Mouse (Mus musculus) large intestine, adult 2 months (tissue): ENCODE data around the gene Cyb561a3. TPM values are rescaled to one million over a fixed set of nuclear protein-coding genes. Genes with fewer than 3 reads are reported as not detected.
"Not testable (repeated sequence)": the region's sequence is repeated elsewhere in the genome, so short reads cannot be mapped to it uniquely, and the experiment has no call there.

Experiments
- DNase-seq: peaks from one replicate; pipeline ENCODE4 v3.0.0-alpha.2; 2012; ENCODE audit warnings: low read depth, low spot score
- WGBS: fragments of 180-500 bp; shearing (Covaris S2); methylation state at CpG from one replicate; pipeline ENCODE4 v1.1.7; 2018; 5-methylcytosine and 5-hydroxymethylcytosine counted together
- polyA plus RNA-seq: library from polyadenylated mRNA; depleted of rRNA; stranded (reverse); fragments of >200 nt; gene quantifications from 2 replicates; pipeline ENCODE4 v1.2.3, GENCODE M21; 2012; rRNA removed

Cyb561a3 gene
- polyA plus RNA-seq, result 40.4 and 43.2 TPM in 2 replicates

DNA sequence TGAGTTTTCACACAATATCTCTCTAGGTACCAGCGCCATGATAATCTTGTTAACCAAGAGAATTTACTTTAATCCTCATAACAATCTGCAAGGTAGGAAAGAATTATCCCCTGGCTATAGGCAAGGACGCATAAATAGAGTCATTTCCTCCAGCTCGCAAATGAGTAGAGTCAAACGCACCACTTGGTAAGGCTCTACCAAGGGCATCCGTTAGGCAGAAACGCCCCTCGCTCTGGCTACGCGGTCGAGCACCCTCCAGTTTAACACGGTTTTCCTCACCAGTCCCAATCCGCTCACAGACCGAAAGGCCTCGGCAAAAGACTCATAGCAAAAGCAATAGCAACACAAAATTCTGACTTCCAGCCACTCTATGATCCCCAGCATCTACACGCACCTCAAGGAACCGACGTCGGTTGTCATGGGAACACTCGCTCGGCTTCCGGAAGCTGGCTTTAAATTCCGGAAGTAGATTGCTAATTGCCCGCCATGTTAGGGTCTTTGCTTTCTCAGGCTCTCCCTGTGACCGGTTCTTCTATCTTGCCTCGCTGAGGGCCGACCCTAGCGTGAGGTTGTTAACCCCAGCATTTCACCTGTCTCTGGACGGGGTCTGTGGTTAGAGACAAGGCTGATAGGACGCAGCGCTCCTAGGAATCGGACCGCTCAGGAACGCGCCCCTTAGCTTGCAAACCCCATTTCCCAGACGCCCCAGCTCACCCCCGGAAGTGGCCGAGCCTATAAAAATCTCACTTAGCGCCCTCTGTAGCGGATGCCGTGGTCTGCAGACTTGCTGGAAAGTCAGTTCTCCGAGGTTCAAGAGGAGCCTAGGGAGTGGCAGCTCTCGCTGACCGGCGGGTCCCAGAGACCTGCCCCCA is at the start of gene Cyb561a3, which contains the start of gene Tmem138:
Cyb561a3 (plus strand) TSS at position 483 of the 872 bp plus-strand sequence.
Tmem138 (minus strand) TSS at position 673 of the 872 bp plus-strand sequence.
- peak; percentile 91 for DNase-seq
- under 1% methylated on average over 44 of the region's 44 CpGs for WGBS

DNA sequence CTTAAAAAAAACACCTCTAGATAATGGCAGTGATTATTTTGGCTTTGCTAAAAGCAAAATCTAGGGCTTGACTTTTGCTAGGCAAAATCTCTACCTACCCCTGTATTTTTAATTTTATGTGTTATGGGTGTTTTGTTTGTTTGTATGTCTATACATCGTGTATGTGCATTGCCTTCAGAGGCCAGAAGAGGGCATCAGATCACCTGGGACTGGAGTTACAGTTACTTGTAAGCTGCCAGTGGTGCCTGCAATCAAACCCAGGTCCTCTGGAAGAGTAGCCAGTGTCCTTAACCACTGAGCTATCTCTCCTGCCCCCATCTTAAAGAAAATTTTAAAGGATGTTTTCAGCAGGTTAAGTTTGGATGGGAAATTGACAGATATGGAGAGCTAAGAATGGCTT is 46.9 kb upstream of the Cyb561a3 start:
- no peak for DNase-seq
- WGBS, result 89% methylated on average over 1 of the region's 1 CpGs

DNA sequence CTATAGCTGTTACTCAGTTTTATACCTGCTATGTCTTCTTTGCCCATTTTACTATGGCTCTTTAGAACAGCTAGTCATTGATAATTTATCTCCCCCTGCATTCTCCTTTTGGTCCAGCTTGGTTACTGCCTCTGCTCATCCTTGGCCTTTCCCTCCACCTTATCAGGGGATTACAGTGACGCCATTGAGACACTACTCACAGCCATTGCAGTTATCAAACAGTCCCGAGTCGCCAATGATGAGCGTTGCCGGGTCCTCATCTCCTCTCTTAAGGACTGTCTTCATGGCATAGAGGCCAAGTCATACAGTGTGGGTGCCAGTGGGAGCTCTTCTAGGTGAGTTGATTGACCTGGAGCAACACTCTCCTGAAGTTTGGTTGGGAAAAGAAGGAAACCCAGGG is 37.5 kb upstream of the Cyb561a3 start:
- no peak for DNase-seq
- 96% methylated on average over 5 of the region's 5 CpGs for WGBS

DNA sequence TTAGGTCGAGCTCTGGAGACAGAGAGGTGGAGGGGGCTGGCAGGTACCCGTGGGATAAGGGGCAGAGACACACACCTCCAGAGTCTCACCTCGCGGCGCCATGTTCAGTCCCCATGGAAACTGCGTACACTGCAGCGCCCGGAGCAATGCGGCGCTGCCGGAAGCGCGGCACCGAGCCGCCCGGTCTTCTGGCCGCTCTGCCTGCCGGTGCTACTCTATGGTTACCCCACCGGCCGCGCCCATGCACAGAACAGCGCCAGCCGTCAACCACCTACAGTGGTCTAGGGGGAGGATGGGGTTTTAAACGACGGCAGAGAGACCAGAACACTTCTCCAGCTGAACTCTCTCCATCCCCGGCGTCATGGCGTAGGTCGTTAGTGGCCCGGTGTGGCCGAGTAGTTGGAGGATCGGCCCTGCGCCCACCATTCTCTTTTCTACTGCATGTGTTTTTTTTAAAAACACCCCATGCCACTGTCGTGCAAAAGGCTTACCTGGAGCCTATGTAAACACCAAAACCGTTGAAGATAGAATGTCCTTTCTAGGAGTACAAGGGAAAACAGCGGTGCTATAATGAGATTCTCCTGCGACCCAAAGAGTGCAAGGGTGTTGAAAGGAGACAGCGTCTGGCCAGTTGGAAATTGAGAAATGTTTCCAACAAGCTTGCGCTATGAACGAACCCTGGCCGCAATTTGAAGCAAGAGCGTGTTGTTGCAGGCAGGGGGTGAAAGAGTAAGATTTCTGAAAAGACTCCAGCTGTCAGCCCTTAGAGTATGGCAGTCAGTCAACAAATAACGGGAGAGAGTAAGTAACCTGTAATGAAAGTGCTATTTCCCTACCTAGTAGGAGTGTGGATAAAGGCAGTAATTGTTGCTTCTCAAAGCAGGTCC is 21.1 kb upstream of the Cyb561a3 start, which contains the start of gene Tmem216:
Tmem216 (minus strand) TSS at position 615 of the 887 bp plus-strand sequence.
- DNase-seq, result no peak
- WGBS, result under 1% methylated on average over 43 of the region's 43 CpGs

DNA sequence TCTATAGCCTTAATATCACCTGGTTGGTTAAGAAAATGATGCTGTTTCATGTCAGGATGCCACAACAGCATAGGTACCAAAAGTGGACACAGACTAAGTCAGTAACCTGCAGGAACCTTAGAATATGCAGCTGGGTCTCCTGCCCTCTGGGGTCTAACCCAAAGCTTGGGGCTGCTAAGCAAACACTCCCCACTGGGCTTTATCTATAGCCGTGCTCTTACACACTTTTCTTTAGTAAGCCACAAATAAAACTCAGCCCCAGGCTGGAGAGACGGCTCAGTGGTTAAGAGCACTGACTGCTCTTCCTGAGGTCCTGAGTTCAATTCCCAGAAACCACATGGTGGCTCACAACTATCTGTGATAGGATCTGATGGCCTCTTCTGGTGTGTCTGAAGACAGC is 20.0 kb upstream of the Cyb561a3 start:
- no peak for DNase-seq
- WGBS, result 80% methylated on average over 2 of the region's 2 CpGs

DNA sequence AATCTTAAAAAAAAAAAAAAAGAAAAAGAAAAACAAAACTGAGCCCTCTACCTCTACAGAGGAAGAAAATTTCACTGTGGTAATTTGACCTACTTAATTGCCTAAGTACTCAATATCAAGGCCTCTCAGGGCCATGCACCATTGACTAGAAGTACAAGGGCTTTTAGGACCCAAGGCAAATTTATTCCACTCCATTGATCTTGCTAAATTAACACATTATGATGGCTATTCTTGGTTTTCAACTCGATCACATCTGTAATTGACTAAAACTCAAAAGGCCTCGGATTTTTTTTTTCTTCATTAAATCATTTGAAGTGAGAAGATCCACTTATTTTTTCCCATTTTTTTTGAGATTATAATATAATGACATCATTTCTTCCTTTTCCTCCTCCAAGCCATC is 19.5 kb upstream of the Cyb561a3 start:
- 87% methylated on average over 2 of the region's 2 CpGs for WGBS
- no peak for DNase-seq

DNA sequence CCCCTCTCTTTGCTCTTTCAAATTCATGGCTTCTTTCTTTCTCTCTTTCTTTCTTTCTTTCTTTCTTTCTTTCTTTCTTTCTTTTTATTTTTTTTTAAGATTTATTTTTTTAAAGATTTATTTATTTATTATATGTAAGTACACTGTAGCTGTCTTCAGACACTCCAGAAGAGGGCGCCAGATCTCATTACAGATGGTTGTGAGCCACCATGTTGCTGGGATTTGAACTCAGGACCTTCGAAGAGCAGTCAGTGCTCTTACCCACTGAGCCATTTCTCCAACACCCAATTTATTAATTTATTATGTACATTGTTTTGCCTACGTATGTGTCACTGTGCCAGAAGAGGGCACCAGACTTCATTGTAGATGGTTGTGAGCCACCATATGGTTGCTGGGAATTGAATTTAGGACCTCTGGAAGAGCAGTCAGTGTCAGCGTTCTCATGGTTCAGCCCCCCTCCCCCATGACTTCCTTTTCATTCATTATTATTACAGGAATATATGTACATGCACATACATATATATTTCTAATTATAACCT is 19.1 kb upstream of the Cyb561a3 start:
- DNase-seq, result not testable (repeated sequence)
- WGBS, result 68% methylated on average over 4 of the region's 4 CpGs

DNA sequence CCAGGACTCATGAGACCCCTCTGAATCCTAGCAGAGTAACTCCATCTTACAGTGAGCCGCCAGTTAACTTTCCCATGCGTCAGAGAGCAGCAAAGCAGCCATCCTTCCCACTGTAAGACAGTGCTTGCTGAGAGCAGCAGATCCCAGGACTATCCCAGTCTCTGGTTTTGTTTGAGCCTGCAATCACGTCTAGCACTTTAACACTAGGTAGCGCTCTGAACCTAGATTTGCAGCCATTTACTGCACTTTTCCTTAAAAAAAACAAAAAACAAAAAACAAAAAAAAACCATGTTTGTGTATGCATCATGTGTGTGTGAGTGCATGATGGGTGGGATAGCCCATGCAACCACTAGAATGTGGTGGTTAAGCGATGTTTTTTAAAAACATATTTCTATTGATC is 16.9 kb upstream of the Cyb561a3 start:
- WGBS, result 49% methylated on average over 5 of the region's 5 CpGs
- no peak for DNase-seq

DNA sequence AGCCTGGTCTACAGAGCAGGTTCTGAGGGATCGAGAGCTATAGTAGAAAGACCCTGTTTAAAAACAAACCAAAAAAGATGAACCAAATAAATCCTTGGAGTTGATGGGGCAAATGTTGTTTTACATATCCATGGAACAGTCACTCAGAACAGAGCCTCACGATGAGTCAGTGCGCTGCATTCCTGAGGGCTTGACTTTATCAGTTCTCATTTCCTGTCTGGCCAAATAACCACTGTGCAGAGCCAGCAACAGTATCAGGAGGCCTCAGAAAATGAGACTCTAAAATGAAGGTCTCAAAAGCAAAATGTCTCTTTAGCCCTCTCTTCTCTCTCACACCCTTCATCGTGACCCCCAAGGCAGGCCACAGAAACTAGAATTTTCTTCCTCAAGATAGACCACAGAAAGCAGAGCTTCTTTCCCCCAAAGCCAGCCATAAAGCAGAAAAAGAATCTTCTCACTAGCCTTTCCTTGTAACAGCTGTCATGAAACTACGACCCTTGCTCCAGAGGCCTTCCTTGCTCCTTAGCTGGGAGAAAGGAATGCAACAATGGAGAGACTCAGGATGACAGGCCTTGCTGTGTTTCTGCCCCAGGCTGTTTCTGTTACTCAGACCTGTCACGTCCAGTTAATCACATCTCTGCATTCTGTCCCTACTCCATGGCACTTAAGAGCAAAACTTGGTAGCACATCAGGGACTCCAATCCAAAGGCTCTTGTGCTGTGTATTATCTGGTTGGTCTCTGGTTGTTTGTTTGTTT is 15.2 kb upstream of the Cyb561a3 start:
- 55% methylated on average over 6 of the region's 6 CpGs for WGBS

DNA sequence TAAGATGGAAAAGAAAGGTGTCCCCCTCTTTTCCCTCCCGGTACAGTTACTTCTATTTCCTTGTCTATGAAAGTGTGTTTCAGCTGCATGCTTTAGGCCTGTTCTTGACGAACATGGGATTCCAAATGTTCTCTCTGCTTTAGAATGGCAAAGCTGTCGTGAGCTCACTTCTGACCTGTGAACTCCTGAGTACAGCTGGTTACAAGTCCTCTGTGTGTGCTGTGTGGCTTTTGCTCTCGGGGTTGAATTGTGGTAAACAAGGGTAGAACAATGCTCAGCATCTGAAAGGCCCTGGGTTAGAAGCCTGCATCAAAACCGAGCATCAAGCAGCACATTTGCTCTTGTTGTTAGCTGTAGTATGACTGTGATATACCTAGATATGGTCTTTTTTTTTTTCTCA is 14.6 kb upstream of the Cyb561a3 start:
- WGBS, result 64% methylated on average over 5 of the region's 5 CpGs
- no peak for DNase-seq

More for the DNA sequence above, 15.2 kb upstream of the Cyb561a3 start:
- no peak for DNase-seq

DNA sequence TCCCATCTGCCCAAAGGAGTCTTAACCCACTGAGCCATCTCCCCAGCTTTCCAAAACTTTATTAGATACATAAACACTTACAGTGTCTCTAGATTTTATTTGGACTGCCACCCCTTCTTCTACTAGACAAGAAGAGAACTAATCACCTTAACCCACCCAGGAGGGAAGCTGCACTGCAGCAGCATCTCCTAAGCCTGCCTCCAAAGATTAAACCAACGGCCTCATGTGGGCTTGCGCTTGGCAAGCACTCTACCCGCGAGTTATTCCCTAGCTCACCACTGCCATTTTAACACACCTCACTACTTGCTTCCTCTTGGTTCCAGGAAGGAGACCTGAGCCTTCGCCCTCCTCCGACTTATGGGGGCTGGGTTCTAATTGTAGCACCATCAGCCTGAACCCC is 12.7 kb upstream of the Cyb561a3 start:
- no peak for DNase-seq
- 80% methylated on average over 6 of the region's 6 CpGs for WGBS

DNA sequence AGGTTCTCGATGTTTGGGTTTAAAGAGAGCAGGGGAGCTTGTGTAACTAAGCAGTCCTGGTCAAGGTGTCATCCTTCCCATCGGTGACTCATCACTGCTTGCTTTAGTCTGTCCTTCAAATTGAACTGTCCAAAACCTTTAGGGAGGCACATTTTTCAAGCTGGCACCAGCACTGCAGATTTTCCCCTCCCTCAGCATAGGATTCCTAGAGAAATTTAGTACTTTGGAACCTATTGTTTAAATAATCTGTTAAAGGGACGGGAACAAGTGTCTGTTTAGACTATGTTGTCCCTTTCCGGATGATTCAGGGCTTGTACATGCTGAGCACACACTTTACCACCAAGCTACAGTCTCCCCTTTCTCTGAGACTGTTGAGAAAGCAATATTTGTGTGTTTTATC is 11.8 kb upstream of the Cyb561a3 start:
- 33% methylated on average over 4 of the region's 4 CpGs for WGBS
- DNase-seq, result no peak

DNA sequence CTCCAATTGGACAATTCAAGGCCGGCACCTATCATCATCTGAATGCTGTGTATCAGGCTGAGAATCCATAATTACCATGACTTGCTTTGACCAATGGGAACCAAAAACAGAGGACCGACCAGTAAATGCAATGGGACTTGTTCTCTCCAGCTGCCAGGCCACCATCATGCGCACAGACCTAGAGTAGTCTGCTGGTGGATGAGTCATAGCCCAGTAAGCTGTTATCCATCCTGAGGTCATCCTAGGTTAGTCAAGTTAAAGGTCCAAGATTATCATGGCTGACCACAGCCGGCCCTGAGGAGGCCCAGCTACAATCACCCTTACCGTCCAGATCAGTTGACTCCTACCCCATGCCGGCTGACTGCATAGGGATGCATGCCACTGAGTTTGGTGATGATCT is 7.3 kb upstream of the Cyb561a3 start:
- no peak for DNase-seq
- WGBS, result 93% methylated on average over 6 of the region's 6 CpGs

DNA sequence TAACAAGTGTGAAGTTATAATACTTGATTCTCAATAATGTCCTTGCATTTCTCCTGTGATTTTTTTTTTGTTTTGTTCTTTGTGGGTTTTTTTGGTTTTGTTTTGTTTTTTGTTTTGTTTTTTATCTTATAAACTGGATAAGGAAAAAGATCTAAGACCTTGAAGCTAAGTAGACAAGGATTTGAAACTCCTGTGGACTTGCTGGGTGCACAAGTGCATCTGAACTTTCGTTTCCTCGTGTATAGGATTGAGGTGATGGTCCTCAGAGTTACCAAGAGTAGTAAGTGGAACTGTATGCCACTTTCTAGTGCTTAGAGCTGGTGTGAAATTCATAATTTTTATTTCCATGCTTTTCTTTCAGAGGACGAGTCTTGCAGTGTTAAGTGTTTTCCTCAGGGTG is 3.1 kb downstream of the Cyb561a3 start:
- WGBS, result 86% methylated on average over 3 of the region's 3 CpGs
- no peak for DNase-seq

DNA sequence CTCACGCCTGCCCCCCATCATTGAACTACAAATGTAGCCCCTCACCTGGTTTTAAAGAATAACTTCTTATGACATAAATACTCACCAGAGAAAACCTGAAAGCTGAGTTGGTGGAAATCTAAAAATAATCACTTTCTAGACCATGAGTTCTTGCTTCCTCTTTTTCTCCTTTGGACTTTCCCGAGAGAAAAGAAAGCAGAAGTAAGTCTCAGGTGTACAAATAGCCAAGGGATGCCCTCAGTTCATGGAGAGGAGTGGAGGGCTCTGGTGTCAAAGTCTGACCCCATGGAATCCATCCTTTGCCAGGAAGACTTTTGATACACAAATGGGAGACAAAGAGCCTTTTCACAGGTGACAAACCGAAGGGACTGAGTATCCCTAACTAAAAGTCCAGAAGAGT is 3.8 kb downstream of the Cyb561a3 start:
- no peak for DNase-seq
- WGBS, result 77% methylated on average over 3 of the region's 3 CpGs

DNA sequence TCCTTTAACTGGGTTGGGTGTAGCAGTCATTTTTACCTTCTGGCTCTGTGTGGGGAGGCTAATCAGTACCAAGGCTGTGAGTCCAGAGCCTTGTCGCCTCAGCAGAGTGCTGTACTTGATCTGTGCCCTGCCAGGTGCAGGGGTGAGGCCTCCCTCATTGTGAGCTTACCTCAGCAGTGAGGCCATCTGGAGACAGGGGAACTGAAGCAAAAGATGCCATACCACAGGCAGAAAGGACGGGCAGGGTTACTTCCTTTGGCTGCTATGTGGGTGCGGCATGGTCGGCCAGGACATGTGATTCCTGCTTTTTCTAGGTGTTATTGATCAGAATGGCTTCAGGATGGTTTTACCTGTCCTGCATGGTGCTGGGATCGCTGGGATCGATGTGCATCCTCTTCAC is 5.0 kb downstream of the Cyb561a3 start:
- DNase-seq, result no peak
- WGBS, result 83% methylated on average over 6 of the region's 6 CpGs

DNA sequence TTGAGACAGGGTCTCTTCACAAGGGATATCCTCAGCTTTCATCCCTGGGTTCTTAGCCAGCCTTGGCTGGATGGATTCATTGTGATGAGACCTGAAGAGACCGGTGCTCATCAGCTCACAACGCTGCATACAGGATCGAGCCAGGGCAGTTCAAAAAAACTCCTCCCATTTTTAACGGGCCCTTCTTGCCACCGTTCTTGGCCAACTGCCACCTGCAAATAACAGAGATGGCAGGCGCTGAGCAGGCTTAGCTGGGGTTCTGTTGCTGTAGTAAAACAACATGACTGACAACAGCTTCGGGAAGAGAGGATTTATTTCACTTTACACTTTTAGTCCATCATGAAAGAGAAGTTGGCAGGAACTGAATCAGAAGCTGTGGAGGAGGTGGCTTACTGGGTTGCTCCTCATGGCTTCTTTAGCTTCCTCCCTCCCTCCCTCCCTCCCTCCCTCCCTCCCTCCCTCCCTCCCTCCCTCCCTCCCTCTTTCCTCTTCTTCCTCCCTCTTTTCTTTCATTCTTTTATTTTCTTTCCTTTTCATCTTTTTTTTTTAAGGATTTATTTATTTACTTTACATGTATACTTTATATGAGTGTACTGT is 6.7 kb downstream of the Cyb561a3 start:
- no peak for DNase-seq
- 13% methylated on average over 7 of the region's 7 CpGs for WGBS

DNA sequence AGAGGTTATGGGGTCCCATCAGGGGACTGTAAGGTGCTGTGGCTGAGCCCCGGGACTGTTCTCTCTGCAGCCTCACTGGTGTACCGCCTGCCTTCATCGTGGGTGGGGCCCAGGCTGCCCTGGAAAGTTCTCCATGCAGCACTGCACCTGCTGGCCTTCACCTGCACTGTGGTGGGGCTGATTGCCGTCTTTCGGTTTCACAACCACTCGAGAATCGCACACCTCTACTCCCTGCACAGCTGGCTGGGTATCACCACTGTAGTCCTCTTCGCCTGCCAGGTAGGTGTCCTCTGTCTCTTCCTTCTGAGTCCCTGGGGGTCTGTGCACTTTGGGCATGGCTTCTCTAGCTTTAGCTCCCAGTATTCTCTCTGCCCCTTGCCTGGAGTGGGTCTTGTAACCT is 8.1 kb downstream of the Cyb561a3 start:
- DNase-seq, result no peak
- WGBS, result 17% methylated on average over 8 of the region's 8 CpGs

DNA sequence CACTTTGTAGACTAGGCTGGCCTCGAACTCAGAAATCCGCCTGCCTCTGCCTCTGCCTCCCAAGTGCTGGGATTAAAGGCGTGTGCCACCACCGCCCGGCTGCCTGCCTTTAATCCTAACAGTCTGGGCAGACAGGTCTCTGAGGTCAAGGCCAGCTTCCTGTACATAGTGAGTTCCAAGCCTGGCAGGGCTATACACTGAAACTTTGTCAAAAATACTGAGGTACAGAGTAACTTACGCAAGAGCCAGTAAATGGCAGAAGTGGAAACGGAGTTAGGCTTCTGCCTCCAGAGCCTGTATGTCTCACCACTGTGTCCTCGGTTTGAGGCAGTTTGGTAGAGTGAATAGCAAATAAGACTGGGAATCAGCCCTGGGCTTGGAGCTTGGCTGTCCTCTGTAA is 10.3 kb downstream of the Cyb561a3 start:
- DNase-seq, result no peak
- WGBS, result 91% methylated on average over 8 of the region's 8 CpGs
